Mouse (Mus musculus): ENCODE data around the gene Cacng2.
A peak's percentile ranks its signal among the peaks of the same experiment; 100 is the strongest.

Cacng2 gene

DNA sequence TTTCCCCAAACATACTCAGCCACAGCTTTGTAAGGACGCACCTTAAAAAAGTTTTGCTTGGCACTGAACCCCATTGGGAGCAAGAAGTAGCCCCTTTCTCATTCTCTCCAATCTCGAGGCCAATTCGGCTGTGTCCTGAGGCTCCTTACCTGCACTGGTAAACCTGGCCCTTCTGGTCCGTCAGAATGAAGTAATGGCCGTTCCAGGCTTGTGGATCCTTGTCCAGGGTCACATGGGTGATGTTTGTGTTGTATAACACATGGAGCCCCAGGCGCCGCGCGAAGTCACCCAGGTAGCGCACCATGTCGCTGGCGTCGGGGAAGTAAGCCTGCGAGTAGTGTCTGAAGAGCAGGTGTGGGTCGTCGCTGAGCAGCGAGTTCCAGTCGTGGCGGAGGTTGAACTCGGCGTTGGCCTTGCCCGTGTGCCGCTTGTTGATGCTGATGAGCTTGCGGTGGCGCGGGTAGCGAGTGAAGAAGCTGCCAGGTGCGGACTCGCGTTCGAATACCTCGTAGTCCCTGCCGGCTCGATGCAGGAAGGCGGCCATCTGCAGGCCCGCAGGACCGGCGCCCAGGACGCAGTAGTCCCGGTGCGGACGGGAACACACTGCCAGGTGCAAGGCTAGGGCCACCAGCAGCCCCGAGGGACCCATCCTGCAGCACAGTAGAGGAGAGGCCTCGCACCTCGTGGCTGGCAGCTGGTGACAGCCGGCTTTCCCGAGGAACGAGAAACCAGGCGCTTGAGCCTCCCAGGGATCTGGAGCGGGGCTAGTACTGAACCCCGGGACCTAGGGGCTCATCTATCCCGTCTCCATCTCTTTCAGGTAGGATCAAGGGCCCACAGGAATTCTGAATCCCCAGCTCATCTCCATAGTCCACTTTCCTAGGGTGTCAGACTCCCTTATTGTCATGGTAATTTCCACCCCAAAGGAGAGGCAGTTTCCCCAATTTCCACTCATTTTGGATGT lies 164.1 kb downstream of the Cacng2 start:
- no peak for DNase-seq (ENCODE audit: low read depth in 2 of 2, low spot score in 2 of 2)

DNA sequence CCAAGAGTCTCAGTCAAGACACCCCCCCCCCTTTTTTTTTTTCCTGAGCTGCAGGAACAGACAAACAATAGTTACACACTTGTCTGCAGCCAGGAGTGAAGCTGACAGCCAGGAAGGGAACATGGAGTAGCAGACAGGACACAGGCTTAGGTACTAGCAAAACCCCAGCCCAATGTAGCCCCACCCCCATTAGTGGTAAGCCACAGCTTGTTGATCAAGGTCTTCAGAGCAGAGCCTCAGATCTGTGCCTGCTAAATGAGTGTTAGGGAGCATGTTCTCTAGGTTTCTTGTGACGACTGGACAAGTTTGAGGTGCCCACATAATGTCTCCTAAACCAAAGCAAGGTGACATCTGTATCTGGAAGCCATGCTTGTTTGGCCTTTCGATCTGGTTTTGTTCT lies 165.5 kb downstream of the Cacng2 start:
- peak; percentile 7 to 35 for DNase-seq (ENCODE audit: low read depth in 2 of 2, low spot score in 2 of 2)

DNA sequence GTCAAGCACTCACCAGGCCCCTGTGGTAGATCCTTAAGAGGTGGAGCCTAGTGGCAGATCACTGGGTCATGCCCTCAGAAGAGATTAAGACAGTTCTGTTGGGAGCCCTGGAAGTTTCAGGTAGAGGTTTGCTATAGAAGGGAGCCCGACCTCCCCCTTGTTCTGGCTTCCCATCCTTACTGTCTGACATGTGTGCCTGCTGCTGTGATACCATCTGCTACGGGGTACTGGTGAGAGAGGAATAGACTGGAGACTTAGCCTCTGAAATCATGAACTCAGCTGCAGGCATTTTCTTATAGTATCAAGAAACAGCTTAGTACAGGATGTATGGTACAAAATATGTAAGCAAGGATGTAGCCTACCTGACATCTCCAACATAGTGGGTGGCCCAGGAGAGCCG lies 166.9 kb downstream of the Cacng2 start:
- no peak for DNase-seq (ENCODE audit: low read depth in 2 of 2, low spot score in 2 of 2)

DNA sequence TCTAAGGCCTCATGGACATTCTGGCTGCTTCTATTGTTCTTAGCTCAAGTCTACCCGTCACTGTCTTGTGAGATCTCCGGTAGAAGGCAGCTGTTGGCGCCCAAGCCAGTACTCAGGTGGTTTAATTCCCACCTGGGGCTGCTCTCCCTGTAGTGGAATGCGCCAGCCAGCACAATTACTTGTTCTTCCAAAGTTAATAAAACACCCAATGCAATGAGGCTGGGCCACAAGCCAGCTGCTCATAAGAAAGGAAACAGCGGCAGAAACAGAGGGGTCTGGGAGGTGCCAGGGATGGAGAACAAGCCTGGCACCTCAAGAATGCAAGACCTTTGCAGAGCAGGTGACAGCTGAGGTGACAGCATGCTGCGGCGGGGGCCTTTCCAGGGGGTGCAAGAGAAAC lies 170.8 kb downstream of the Cacng2 start:
- DNase-seq (ENCODE audit: low read depth in 2 of 2, low spot score in 2 of 2) = no peak

DNA sequence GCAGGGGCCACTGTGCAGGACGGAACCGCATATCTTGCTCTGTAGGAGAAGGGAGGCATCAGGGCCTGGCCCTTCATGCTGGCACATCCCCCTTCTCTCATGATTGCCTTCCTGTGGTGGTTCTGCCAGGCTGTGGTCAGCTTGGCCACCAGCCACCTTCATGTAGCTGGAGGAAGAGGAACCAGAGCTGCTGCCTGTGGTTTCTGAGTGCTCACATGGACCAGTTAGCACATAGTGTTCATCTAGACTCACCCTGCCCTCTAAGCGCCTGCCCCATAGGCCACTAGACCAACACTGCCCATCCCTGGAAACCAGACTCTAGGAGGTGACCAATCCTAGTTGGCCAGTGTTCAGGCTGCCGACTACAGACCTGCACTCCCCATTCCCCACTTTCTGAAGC lies 174.1 kb downstream of the Cacng2 start:
- no peak for DNase-seq (ENCODE audit: low read depth in 2 of 2, low spot score in 2 of 2)

All from CD8-positive naive resting alpha-beta T cell, adult 2 months (primary cell).